Mouse (Mus musculus) lung, postnatal 10 days (tissue): ENCODE measurements at regions not wholly inside any gene's neighbourhood (a gene's known extent, or its start where the extent isn't known, plus 50 kb on each side); places are given as distances from the start of the nearest gene placed in this dataset.

Experiments
- DNase-seq: peaks from one replicate; pipeline ENCODE4 v3.0.0; 2021

DNA sequence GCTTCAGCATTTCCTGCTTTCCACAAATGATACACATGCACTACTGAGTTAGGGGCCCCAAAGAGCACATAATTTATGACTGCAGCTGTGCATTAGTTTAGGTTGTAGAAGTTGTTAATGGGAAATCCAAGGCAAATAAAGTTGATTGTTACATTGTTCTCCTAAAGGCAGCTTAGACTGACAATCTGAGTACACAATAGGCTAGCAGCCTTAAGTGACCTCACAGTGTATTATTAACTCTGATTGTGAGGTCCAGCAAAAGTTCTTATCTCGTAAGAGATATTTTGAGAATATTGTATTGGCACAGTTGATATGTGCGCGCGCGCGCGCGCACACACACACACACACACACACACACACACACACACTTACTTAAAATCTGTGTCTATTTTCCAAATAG lies 70.5 kb upstream of the Yae1d1 start:
- no peak for DNase-seq

- no peak for DNase-seq
Measured at GRCm38 (mm10) chr13:18060265-18060664, 67.1 kb upstream of the Yae1d1 start.

DNA sequence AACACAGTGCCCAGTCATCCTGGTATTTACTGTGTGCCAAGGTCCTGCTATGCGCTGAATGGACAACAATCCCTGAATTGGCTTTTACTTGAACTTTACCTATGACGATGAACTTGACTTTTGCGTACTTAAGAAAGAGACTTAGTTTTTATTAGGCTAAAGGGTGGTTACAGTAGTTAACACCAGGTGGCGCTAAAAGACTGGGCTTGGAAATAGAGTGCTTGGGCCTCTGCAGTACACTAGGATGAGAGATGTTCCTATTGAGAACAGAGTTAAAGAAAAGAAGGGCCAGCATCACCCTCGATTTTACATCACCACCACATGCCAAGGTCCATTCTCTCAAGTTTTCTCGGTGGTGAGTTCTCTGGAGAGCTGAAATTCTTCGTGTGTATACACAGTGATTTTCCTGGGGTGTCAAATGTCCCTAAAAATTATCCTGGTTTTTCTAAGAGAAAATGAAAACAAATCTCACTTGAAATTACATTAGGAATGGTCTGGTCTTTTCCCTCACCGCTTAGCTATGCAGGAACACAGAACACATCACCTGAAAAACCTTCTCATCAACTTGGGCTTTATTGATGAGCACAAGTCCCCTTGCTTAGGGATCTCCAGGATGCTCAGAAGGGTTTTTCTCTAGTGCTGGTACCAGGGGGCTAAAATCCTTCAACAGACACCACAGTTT lies 64.2 kb upstream of the Yae1d1 start:
- DNase-seq = peak; percentile 73

GRCm38 (mm10) chr13:18056816-18057215 lies 63.7 kb upstream of the Yae1d1 start:
- DNase-seq = no peak

DNA sequence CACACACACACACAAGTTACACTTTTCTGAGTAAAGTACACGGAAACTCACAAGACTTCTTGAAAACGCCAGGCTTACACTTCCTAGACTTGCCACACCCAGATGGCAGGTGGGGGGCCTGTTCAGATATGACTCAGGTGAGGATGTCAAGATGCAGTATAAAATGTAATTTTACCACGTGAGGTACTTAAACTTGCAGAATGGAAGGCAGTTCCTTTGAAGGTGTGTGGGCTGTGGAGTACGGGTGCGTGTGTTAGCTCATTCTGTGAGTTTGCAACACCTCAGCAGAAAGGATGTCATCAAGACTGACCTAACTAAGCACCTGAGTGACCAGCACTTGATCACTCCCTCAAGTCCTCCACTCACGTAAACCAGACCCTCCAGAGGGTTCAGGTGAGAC lies 50.0 kb upstream of the Yae1d1 start:
- DNase-seq = no peak
